Mouse (Mus musculus) embryonic facial prominence, embryonic 15.5 days (tissue): Measurements from ENCODE around the gene Tm4sf19. TPM values are rescaled to one million over a fixed set of nuclear protein-coding genes. Genes with fewer than 3 reads are reported as not detected.

Source experiments
- ATAC-seq: fragments of 200-750 bp; cut with Nextera tagmentation; 2 replicates; pipeline ENCODE4 v1.8.0; 2017; ENCODE audit warnings: low read depth, moderate TSS enrichment; ENCODE audit not compliant: insufficient number of reproducible peaks, low FRiP score, low TSS enrichment
- H3K27ac ChIP-seq: fragments of 300-500 bp; sonication (generic); replicated peaks from 2 replicates; pipeline ENCODE4 v1.5.1; 2015; ENCODE audit warnings: mild to moderate bottlenecking, inconsistent platforms
- H3K27me3 ChIP-seq: fragments of 300-500 bp; sonication (generic); 2 replicates; pipeline ENCODE4 v1.6.1; 2015; ENCODE audit warnings: inconsistent platforms
- H3K36me3 ChIP-seq: fragments of 300-500 bp; sonication (generic); 2 replicates; pipeline ENCODE4 v1.6.1; 2015; ENCODE audit warnings: mild to moderate bottlenecking, inconsistent platforms
- H3K4me1 ChIP-seq: fragments of 300-500 bp; sonication (generic); 2 replicates; pipeline ENCODE4 v1.6.1; 2015; ENCODE audit warnings: inconsistent platforms
- H3K4me2 ChIP-seq: fragments of 300-500 bp; sonication (generic); replicated peaks from 2 replicates; pipeline ENCODE4 v1.6.1; 2015; ENCODE audit warnings: mild to moderate bottlenecking, inconsistent platforms
- H3K4me3 ChIP-seq: fragments of 300-500 bp; sonication (generic); replicated peaks from 2 replicates; pipeline ENCODE4 v1.5.1; 2015; ENCODE audit warnings: mild to moderate bottlenecking, inconsistent platforms
- H3K9ac ChIP-seq: fragments of 300-500 bp; sonication (generic); 2 replicates; pipeline ENCODE4 v1.6.1; 2015; ENCODE audit warnings: inconsistent platforms
- H3K9me3 ChIP-seq: fragments of 300-500 bp; sonication (generic); replicated peaks from 2 replicates; pipeline ENCODE4 v1.6.1; 2016; ENCODE audit warnings: inconsistent platforms
- WGBS: fragments of 180-500 bp; shearing (Covaris S2); methylation state at CpG from one replicate; pipeline ENCODE4 v1.1.7; 2015; 5-methylcytosine and 5-hydroxymethylcytosine counted together
- polyA plus RNA-seq: library from polyadenylated mRNA; unstranded; fragments of >200 nt; fragmentation: Nextera tagmentation; extraction: Ambion mirVana; gene quantifications from 2 replicates; pipeline ENCODE4 v1.2.1, GENCODE M21; 2015

Gene Tm4sf19
- polyA plus RNA-seq, 1 experiment from 2014 or later: 0.35 TPM

DNA sequence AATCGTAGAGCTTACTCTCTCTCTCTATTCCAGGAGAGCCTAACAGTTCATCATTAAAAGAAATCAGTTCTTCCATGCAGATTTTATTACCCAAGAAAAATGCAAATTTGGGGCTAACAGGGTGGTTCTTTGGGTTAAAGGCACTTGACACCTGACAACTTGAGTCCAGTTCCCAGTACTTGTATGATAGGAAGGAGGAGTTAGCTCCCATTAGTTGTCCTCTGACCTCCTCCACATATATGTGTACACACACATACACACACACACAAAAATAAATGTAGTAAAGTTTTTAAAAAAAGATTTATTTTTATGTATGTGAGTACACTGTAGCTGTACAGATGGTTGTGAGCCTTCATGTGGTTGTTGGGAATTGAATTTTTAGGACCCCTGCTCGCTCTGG, 49.8 kb downstream of the Tm4sf19 start:
- no peaks in the 10 kb centered on the region for H3K9me3 ChIP-seq
- WGBS: 95% methylated on average over 2 of the region's 2 CpGs

GRCm38 (mm10) chr16:32453102-32453501, 52.8 kb downstream of the Tm4sf19 start:
- no peak for ATAC-seq

More for the DNA sequence above, 49.8 kb downstream of the Tm4sf19 start:
- Histone ChIP-seq H3K4me3 (no peak overlapping the region), H3K4me2 (no peak overlapping the region), H3K27me3 (no peaks in the 10 kb centered on the region), H3K4me1 (peaks cover 3% of the 10 kb centered on the region; the same call in 1 of the 2 replicates), H3K27ac (no peak overlapping the region), H3K36me3 (0 out of 2 replicates have a peak, but pooled peaks cover 9% of the 10 kb centered on the region), H3K9ac (no peak overlapping the region)
- ATAC-seq: no peak

GRCm38 (mm10) chr16:32454646-32455045, 54.3 kb downstream of the Tm4sf19 start:
- Histone ChIP-seq H3K36me3 (peaks cover 31% of the 10 kb centered on the region), H3K4me3 (no peak overlapping the region), H3K9me3 (no peaks in the 10 kb centered on the region), H3K4me1 (peaks cover 3% of the 10 kb centered on the region; the same call in 1 of the 2 replicates), H3K27me3 (no peaks in the 10 kb centered on the region), H3K9ac (no peak overlapping the region), H3K4me2 (peak overlapping the region; percentile 19; the same call in 1 of the 2 replicates), H3K27ac (peak overlapping the region; percentile 55)
- ATAC-seq: peak; percentile 67; the same call in 1 of the 2 replicates
- 41% methylated on average over 5 of the region's 5 CpGs for WGBS

More at GRCm38 (mm10) chr16:32453102-32453501, 52.8 kb downstream of the Tm4sf19 start:
- Histone ChIP-seq H3K36me3 (peaks cover 22% of the 10 kb centered on the region; the same call in 1 of the 2 replicates), H3K27ac (no peak overlapping the region), H3K9me3 (no peaks in the 10 kb centered on the region), H3K4me1 (peaks cover 3% of the 10 kb centered on the region; the same call in 1 of the 2 replicates), H3K27me3 (no peaks in the 10 kb centered on the region), H3K4me2 (no peak overlapping the region), H3K9ac (no peak overlapping the region), H3K4me3 (no peak overlapping the region)
- WGBS: 90% methylated on average over 8 of the region's 8 CpGs

GRCm38 (mm10) chr16:32456086-32456485, 55.8 kb downstream of the Tm4sf19 start:
- no peak for ATAC-seq
- H3K27me3 ChIP-seq: no peaks in the 10 kb centered on the region
- no peak overlapping the region for H3K4me3 ChIP-seq
- H3K27ac ChIP-seq: no peak overlapping the region
- H3K9me3 ChIP-seq: no peaks in the 10 kb centered on the region
- H3K4me1 ChIP-seq: peaks cover 3% of the 10 kb centered on the region; the same call in 1 of the 2 replicates
- H3K36me3 ChIP-seq: peaks cover 31% of the 10 kb centered on the region
- H3K4me2 ChIP-seq: no peak overlapping the region
- no peak overlapping the region for H3K9ac ChIP-seq

DNA sequence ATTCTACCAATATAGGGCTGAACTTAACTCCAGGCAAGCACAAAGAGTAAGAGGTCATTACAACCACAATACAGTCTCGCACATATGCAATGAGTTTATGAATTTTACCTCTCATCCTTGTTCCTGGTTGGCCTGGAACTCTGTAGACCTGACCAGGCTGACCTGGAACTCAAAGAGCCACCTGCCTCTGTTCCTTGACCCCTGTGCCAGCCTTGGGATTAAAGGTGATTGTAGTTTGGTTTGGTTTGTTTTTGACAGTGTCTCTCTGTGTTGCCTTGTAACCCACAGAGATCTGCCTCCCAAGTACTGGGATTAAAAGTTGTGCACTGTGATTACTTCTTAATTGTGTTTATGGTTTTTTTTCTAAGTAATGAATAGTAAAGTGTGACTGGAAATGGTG, 56.5 kb downstream of the Tm4sf19 start:
- H3K4me1 ChIP-seq: peaks cover 3% of the 10 kb centered on the region; the same call in 1 of the 2 replicates
- no peaks in the 10 kb centered on the region for H3K9me3 ChIP-seq
- H3K4me3 ChIP-seq: no peak overlapping the region
- no peaks in the 10 kb centered on the region for H3K27me3 ChIP-seq
- peaks cover 31% of the 10 kb centered on the region for H3K36me3 ChIP-seq
- no peak overlapping the region for H3K27ac ChIP-seq
- no peak overlapping the region for H3K9ac ChIP-seq
- H3K4me2 ChIP-seq: no peak overlapping the region
- WGBS: 96% methylated on average over 1 of the region's 1 CpGs
- ATAC-seq: no peak

Other genes starting within 250 kb of the Tm4sf19 start
- gene Nrros, start 234.9 kb upstream of the Tm4sf19 start, polyA plus RNA-seq: 21.1 and 23.6 TPM in 2 replicates
- gene Bex6, start 220.7 kb upstream of the Tm4sf19 start, polyA plus RNA-seq: 0.23 and 0.30 TPM in 2 replicates
- gene Fbxo45, start 153.3 kb upstream of the Tm4sf19 start, polyA plus RNA-seq: 14.6 and 15.6 TPM in 2 replicates
- 19.6 and 20.8 TPM in 2 replicates for gene Wdr53, start 153.3 kb upstream of the Tm4sf19 start, polyA plus RNA-seq
- 0.15 TPM in 1 of 2 replicates, not detected in the other for gene Smco1, start 129.0 kb upstream of the Tm4sf19 start, polyA plus RNA-seq
- gene Rnf168, start 123.0 kb upstream of the Tm4sf19 start, polyA plus RNA-seq: 28.9 and 34.5 TPM in 2 replicates
- 22.7 and 25.7 TPM in 2 replicates for gene Ubxn7, start 68.2 kb upstream of the Tm4sf19 start, polyA plus RNA-seq
- 31.5 and 39.0 TPM in 2 replicates for gene Tctex1d2, start 19.2 kb downstream of the Tm4sf19 start, polyA plus RNA-seq
- gene Pcyt1a, start 30.4 kb downstream of the Tm4sf19 start, polyA plus RNA-seq: 39.7 and 41.3 TPM in 2 replicates
- gene Slc51a, start 87.4 kb downstream of the Tm4sf19 start, polyA plus RNA-seq: 0.16 TPM in 1 of 2 replicates, not detected in the other
- gene Zdhhc19, start 95.8 kb downstream of the Tm4sf19 start, polyA plus RNA-seq: not detected in 2 replicates
- gene Tfrc, start 208.4 kb downstream of the Tm4sf19 start, polyA plus RNA-seq: 19.8 and 24.0 TPM in 2 replicates
- gene Tnk2, start 243.4 kb downstream of the Tm4sf19 start, polyA plus RNA-seq: 16.3 and 19.3 TPM in 2 replicates